Mouse (Mus musculus) erythroblast, embryonic 14.5 days (primary cell): Measurements from ENCODE around the gene Myog. TPM values are rescaled to one million over a fixed set of nuclear protein-coding genes. Genes with fewer than 3 reads are reported as not detected.
"Not testable (repeated sequence)": the region's sequence is repeated elsewhere in the genome, so short reads cannot be mapped to it uniquely, and the experiment has no call there.

Source experiments
- H3K27me3 ChIP-seq: 2 replicates; pipeline ENCODE4 v1.6.1; 2012; ENCODE audit warnings: inconsistent platforms; ENCODE audit not compliant: control insufficient read depth
- H3K36me3 ChIP-seq: 2 replicates; pipeline ENCODE4 v1.6.1; 2012; ENCODE audit warnings: mild to moderate bottlenecking, inconsistent platforms; ENCODE audit not compliant: control insufficient read depth
- H3K4me1 ChIP-seq: 2 replicates; pipeline ENCODE4 v1.6.1; 2012; ENCODE audit warnings: inconsistent platforms; ENCODE audit not compliant: control insufficient read depth
- H3K4me3 ChIP-seq: replicated peaks from 2 replicates; pipeline ENCODE3; 2012; ENCODE audit warnings: moderate library complexity, mild to moderate bottlenecking, inconsistent platforms
- H3K9me3 ChIP-seq: 2 replicates; pipeline ENCODE4 v1.6.1; 2012; ENCODE audit warnings: low read length, inconsistent platforms, mixed read lengths; ENCODE audit not compliant: control insufficient read depth
- GATA1 ChIP-seq: IDR thresholded peaks from 2 replicates; pipeline ENCODE4 v1.6.1; 2012; ENCODE audit warnings: low read length, inconsistent platforms, mixed read lengths
- TAL1 ChIP-seq: IDR thresholded peaks from 3 replicates; pipeline ENCODE4 v1.6.1; 2012; ENCODE audit warnings: low read length, inconsistent platforms, mixed read lengths
- polyA plus RNA-seq: library from polyadenylated mRNA; stranded (reverse); fragments of >175 nt; gene quantifications from 2 replicates; pipeline ENCODE4 v1.2.3, GENCODE M21; 2012

Gene Myog
- not detected in 2 replicates for polyA plus RNA-seq

GRCm38 (mm10) chr1:134289598-134290099 lies at the start of gene Myog:
TSS of gene Myog (plus strand) at chr1:134289989.
- Histone ChIP-seq H3K27me3 (no peaks in the 10 kb centered on the region), H3K4me1 (no peaks in the 10 kb centered on the region), H3K36me3 (no peaks in the 10 kb centered on the region), H3K9me3 (no peaks in the 10 kb centered on the region), H3K4me3 (no peak within 1 kb of the TSS)
- TF ChIP-seq TAL1, result no peak
- TF ChIP-seq GATA1, result no peak

DNA sequence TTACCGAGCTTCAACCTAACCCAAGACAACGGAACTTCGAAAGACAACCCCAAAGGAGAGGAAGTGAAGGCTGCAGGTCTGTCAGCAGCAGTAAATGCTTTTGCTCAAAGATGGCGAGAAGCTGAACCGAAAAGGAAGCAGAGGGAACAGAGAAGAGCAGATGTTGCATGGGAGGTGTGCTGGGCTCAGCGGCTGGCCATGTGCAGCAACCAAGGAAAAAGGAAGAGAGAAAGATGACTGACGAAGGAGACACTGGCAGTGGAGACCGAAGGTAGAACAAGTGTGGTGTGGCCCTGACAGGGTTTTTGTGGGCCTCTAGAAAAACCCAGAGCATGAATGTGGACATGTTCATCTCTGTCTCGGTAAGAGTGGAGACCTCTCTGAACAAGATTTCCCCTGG lies 49.1 kb upstream of the Myog start:
- H3K4me1 ChIP-seq, result peaks cover 6% of the 10 kb centered on the region; the same call in 1 of the 2 replicates
- peaks cover 14% of the 10 kb centered on the region for H3K27me3 ChIP-seq
- no peaks in the 10 kb centered on the region for H3K36me3 ChIP-seq
- no peaks in the 10 kb centered on the region for H3K9me3 ChIP-seq
- no peak overlapping the region for H3K4me3 ChIP-seq
- TF ChIP-seq GATA1, result no peak
- TF ChIP-seq TAL1, result no peak

DNA sequence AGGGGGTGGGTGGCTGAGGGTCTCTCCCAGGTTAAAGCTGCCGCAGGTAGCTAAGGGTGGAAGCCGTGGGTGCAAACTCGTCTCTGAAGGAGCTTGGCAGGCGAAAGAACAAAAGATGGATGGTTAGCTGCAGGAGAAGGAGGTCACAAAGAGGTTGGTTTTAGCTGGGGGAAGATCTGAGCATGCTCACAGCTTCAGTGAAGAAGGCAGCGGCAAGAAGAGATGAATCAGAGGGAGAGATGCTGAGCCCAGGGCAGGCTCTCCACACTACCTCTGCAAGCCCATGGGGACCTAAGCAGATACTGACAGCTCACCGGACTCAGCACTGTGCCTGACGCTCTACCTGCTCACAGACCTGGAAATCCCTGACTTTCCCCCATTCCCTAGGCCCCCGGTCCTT lies 48.5 kb upstream of the Myog start:
- no peak overlapping the region for H3K4me3 ChIP-seq
- H3K36me3 ChIP-seq, result no peaks in the 10 kb centered on the region
- H3K9me3 ChIP-seq, result no peaks in the 10 kb centered on the region
- H3K27me3 ChIP-seq, result peaks cover 8% of the 10 kb centered on the region
- H3K4me1 ChIP-seq, result peaks cover 6% of the 10 kb centered on the region; the same call in 1 of the 2 replicates
- TF ChIP-seq GATA1, result no peak
- no peak for TF ChIP-seq TAL1

DNA sequence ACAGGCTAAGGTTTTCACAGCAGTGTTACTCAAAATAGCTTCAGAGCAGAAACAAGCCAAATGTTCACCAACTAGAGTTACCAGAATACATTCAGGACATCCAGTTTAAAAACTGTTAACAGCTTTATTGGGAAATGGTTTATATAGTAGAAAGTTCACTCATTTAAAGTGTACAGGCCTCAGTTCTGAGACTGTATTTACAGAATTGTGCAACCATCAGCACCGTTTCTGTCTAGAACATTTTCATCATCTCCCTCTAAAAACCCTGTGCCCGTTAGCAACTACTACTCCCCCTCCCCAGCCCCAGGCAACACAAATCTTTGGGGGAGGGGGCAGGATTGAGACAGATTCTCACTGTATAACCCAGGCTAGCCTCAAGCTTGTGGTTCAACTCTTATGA lies 47.5 kb upstream of the Myog start:
- Histone ChIP-seq H3K4me1 (peaks cover 6% of the 10 kb centered on the region; the same call in 1 of the 2 replicates), H3K36me3 (no peaks in the 10 kb centered on the region), H3K4me3 (no peak overlapping the region), H3K27me3 (0 out of 2 replicates have a peak, but pooled peaks cover 3% of the 10 kb centered on the region), H3K9me3 (no peaks in the 10 kb centered on the region)
- TF ChIP-seq TAL1 (no peak), GATA1 (no peak)

- Histone ChIP-seq H3K36me3 (no peaks in the 10 kb centered on the region), H3K27me3 (0 out of 2 replicates have a peak, but pooled peaks cover 3% of the 10 kb centered on the region), H3K4me1 (peaks cover 6% of the 10 kb centered on the region; the same call in 1 of the 2 replicates), H3K9me3 (no peaks in the 10 kb centered on the region), H3K4me3 (no peak overlapping the region)
- no peak for TF ChIP-seq TAL1
- no peak for TF ChIP-seq GATA1
Measured at GRCm38 (mm10) chr1:134243505-134243904, 46.3 kb upstream of the Myog start.

GRCm38 (mm10) chr1:134243948-134244914 lies 45.6 kb upstream of the Myog start:
- Histone ChIP-seq H3K36me3 (no peaks in the 10 kb centered on the region), H3K4me3 (no peak overlapping the region), H3K4me1 (peaks cover 6% of the 10 kb centered on the region; the same call in 1 of the 2 replicates), H3K9me3 (no peaks in the 10 kb centered on the region), H3K27me3 (0 out of 2 replicates have a peak, but pooled peaks cover 3% of the 10 kb centered on the region)
- TF ChIP-seq GATA1, result no peak
- no peak for TF ChIP-seq TAL1

- Histone ChIP-seq H3K9me3 (no peaks in the 10 kb centered on the region), H3K36me3 (no peaks in the 10 kb centered on the region), H3K4me3 (no peak overlapping the region), H3K27me3 (0 out of 2 replicates have a peak, but pooled peaks cover 3% of the 10 kb centered on the region), H3K4me1 (peaks cover 6% of the 10 kb centered on the region; the same call in 1 of the 2 replicates)
- TF ChIP-seq GATA1 (no peak), TAL1 (no peak)
Measured at GRCm38 (mm10) chr1:134245004-134245717, 44.6 kb upstream of the Myog start.

- H3K27me3 ChIP-seq, result 0 out of 2 replicates have a peak, but pooled peaks cover 3% of the 10 kb centered on the region
Measured at GRCm38 (mm10) chr1:134246590-134246989, 43.2 kb upstream of the Myog start.

GRCm38 (mm10) chr1:134249681-134250080 lies 40.1 kb upstream of the Myog start:
- not testable (repeated sequence) for H3K27me3 ChIP-seq, H3K4me1 ChIP-seq

More at GRCm38 (mm10) chr1:134246590-134246989, 43.2 kb upstream of the Myog start:
- peaks cover 6% of the 10 kb centered on the region; the same call in 1 of the 2 replicates for H3K4me1 ChIP-seq
- no peaks in the 10 kb centered on the region for H3K9me3 ChIP-seq
- H3K36me3 ChIP-seq, result no peaks in the 10 kb centered on the region
- no peak overlapping the region for H3K4me3 ChIP-seq
- no peak for TF ChIP-seq GATA1
- TF ChIP-seq TAL1, result no peak

More at GRCm38 (mm10) chr1:134249681-134250080, 40.1 kb upstream of the Myog start:
- H3K36me3 ChIP-seq, H3K4me3 ChIP-seq, H3K9me3 ChIP-seq: not testable (repeated sequence)
